Mouse (Mus musculus): ENCODE data around the gene Rpl23.
"Not testable (repeated sequence)": the region's sequence is repeated elsewhere in the genome, so short reads cannot be mapped to it uniquely, and the experiment has no call there.

DNA sequence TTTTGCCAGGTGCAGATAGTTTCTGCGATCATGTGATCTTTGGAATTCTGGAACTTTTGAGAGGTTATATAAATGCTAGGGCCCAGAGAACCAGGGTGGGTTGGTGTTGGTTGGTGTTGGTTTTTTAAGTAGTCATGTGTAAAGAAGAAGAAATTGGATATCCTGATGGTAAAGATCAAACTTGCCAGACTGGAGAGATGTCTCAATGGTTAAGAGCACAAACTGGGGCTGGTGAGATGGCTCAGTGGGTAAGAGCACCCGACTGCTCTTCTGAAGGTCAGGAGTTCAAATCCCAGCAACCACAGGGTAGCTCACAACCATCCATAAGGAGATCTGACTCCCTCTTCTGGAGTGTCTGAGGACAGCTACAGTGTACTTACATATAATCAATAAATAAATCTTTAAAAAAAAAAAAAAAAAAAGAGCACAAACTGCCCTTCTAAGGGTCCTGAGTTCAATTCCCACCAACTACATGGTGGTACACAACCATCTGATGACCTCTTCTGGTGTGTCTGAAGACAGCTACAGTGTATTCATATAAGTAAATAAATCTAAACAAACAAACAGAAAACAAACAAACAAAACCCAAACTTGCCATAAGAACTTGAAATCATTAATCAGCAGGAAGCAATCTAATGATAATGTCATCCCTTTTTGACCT, 8.7 kb upstream of the Rpl23 start:
- TF ChIP-seq CTCF (IDR thresholded peaks at IDR 0.05; ENCODE audit: low read depth, low read length); GATA1 (IDR thresholded peaks at IDR 0.05; ENCODE audit: borderline replicate concordance, low read length); TAL1 (conservative IDR thresholded peaks at IDR 0.05; ENCODE audit: low read depth, low read length): not testable (repeated sequence)
